Mouse (Mus musculus) kidney, adult 2 months (tissue): ENCODE results near the gene Ppdpf. TPM values are rescaled to one million over a fixed set of nuclear protein-coding genes. Genes with fewer than 3 reads are reported as not detected.
A peak's percentile ranks its signal among the peaks of the same experiment; 100 is the strongest.

Experiments used
- DNase-seq: peaks from one replicate; pipeline ENCODE4 v3.0.0; 2021
- H3K27ac ChIP-seq: fragments of 200-500 bp; 2 replicates; pipeline ENCODE4 v1.5.1; 2012; ENCODE audit warnings: low read depth, low read length, control low read depth, inconsistent platforms; ENCODE audit not compliant: insufficient read depth
- H3K27me3 ChIP-seq: fragments of 200-500 bp; replicated peaks from 2 replicates; pipeline ENCODE4 v1.6.1; 2012; ENCODE audit warnings: mild to moderate bottlenecking, moderate library complexity, low read length, inconsistent platforms; ENCODE audit not compliant: control insufficient read depth, insufficient read depth
- H3K36me3 ChIP-seq: fragments of 200-500 bp; 2 replicates; pipeline ENCODE4 v1.6.1; 2012; ENCODE audit warnings: mild to moderate bottlenecking, moderate library complexity, low read length, inconsistent platforms; ENCODE audit not compliant: control insufficient read depth, insufficient read depth
- H3K4me1 ChIP-seq: fragments of 200-500 bp; 2 replicates; pipeline ENCODE4 v1.6.1; 2011; ENCODE audit warnings: low read length; ENCODE audit not compliant: control insufficient read depth, insufficient read depth
- H3K4me3 ChIP-seq: fragments of 200-500 bp; 2 replicates; pipeline ENCODE4 v1.5.1; 2011; ENCODE audit warnings: mild to moderate bottlenecking, low read depth, low read length, control low read depth; ENCODE audit not compliant: insufficient read depth
- CTCF ChIP-seq: fragments of 200-500 bp; conservative IDR thresholded peaks from 2 replicates; pipeline ENCODE4 v1.5.1; 2011; ENCODE audit warnings: low read depth, mild to moderate bottlenecking, control low read depth, low read length, moderate library complexity, mixed read lengths; ENCODE audit not compliant: insufficient read depth, insufficient read length
- POLR2A ChIP-seq: fragments of 200-500 bp; IDR thresholded peaks from one replicate; pipeline ENCODE4 v1.6.1; 2011; ENCODE audit warnings: low read depth, low read length, control low read depth
- WGBS: fragments of 180-500 bp; shearing (Covaris S2); methylation state at CpG from one replicate; pipeline ENCODE4 v1.1.7; 2018; 5-methylcytosine and 5-hydroxymethylcytosine counted together
- polyA plus RNA-seq: library from polyadenylated mRNA; depleted of rRNA; stranded (reverse); fragments of >200 nt; gene quantifications from 2 replicates; pipeline ENCODE4 v1.2.3, GENCODE M21; 2012; rRNA removed

Gene Ppdpf
- polyA plus RNA-seq, result 162 and 168 TPM in 2 replicates

DNA sequence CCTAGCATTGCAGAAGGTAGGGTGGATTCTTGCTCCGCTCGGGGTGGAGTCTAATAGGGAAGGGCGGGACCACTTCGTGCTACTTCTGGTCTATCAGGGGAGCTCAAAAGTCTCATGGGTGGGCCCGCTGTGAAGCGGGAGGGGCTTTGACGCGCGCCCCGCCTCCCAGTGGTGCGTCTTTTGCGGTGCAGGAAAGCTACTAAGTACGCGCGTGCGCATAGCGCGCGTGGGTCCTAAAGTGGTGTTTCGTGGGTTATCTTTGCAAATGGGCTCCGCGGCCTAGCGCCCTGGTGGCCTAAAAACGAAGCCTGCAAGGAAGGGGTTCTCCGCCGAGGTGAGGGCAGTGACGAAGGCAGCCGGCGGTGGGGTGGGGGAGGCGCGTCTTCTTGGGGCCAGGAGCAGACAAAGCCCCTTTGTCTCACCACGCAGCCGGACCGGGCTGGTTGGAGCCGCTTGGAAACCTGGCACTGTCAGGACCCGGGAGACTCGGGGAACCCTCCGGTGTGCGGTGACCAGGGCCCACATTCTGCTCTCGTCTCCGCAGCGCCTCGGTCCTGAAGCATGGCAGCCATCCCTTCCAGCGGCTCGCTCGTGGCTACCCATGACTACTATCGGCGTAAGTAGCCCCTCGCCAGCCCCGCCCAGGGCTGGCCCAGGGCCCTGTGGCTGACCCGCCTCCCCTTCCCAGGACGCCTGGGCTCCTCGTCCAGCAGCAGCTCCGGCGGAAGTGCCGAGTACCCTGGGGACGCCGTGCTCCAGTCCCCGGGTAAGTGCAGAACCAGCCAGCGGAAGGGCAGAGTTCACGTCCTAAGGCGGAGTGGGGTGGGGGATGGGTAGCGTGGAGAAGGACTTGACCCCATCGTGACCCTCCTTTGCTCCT is at the start of gene Ppdpf:
Ppdpf (plus strand) TSS at position 127 of the 880 bp plus-strand sequence.
- Histone ChIP-seq H3K4me1 (peaks cover 5% of the 10 kb centered on the region; the same call in 1 of the 2 replicates), H3K27ac (peak within 1 kb of the TSS; percentile 96), H3K4me3 (peak within 1 kb of the TSS; percentile 84), H3K27me3 (no peaks in the 10 kb centered on the region), H3K36me3 (no peaks in the 10 kb centered on the region)
- under 1% methylated on average over 64 of the region's 64 CpGs for WGBS
- TF ChIP-seq POLR2A, result peak; percentile 63
- TF ChIP-seq CTCF, result 0 out of 2 replicates have a peak, but pooled peaks have one; percentile 17
- peak; percentile 98 for DNase-seq

- 80% methylated on average over 5 of the region's 5 CpGs for WGBS
These were observed 47.3 kb upstream of the Ppdpf start for GRCm38 (mm10) chr2:181139641-181140193.

GRCm38 (mm10) chr2:181142703-181143135 is 44.3 kb upstream of the Ppdpf start:
- no peak overlapping the region for H3K4me3 ChIP-seq
- no peaks in the 10 kb centered on the region for H3K36me3 ChIP-seq
- no peak for DNase-seq
- no peaks in the 10 kb centered on the region for H3K4me1 ChIP-seq
- H3K27ac ChIP-seq, result no peak overlapping the region
- TF ChIP-seq POLR2A (no peak), CTCF (no peak)
- H3K27me3 ChIP-seq, result no peaks in the 10 kb centered on the region
- WGBS, result 63% methylated on average over 8 of the region's 8 CpGs

More at GRCm38 (mm10) chr2:181139641-181140193, 47.3 kb upstream of the Ppdpf start:
- no peak for TF ChIP-seq POLR2A
- TF ChIP-seq CTCF, result no peak
- Histone ChIP-seq H3K4me3 (no peak overlapping the region), H3K4me1 (no peaks in the 10 kb centered on the region), H3K27me3 (peaks cover 2% of the 10 kb centered on the region), H3K27ac (no peak overlapping the region), H3K36me3 (no peaks in the 10 kb centered on the region)
- no peak for DNase-seq

DNA sequence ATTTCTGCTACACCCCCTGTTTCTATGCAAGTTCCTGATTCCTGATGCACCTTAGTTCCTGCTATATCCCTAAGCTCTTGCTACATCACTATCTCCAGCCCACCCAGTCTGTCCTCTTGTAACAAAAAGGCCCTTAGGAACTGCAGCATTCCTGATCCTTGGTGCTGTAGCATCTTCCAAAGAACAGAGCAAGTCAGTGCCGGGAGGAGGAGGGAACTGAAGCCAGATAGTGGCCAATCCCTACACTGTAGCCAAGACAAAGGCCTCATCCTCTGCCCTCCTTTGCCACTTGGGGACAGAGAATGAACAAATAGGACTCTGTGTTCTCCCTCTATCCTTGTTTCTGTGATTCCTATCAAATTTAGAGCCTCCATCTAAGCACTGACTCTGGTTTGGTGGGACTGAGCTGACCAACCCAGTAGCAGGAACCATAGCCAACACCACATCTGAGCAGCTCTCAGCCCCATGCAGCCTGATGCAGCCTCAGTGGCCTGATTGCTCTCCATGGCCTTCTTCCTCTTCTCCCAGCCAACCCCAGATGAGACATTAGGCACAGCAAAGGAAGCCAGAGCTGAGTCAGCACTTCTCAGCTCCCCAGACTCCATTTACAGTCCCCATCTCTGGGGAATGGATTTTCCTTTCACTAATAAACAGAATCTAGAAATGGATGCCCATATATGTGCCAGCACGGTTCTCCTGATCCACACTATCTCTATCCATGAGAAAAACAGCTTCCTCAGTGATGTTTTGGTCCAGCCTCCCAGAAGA is 43.4 kb upstream of the Ppdpf start:
- Histone ChIP-seq H3K27me3 (no peaks in the 10 kb centered on the region), H3K27ac (no peak overlapping the region), H3K4me1 (peaks cover 3% of the 10 kb centered on the region; the same call in 1 of the 2 replicates), H3K4me3 (no peak overlapping the region), H3K36me3 (no peaks in the 10 kb centered on the region)
- WGBS, result 75% methylated on average over 2 of the region's 2 CpGs
- no peak for DNase-seq
- TF ChIP-seq POLR2A (no peak), CTCF (no peak)

GRCm38 (mm10) chr2:181144675-181145074 is 42.4 kb upstream of the Ppdpf start:
- H3K27me3 ChIP-seq, result no peaks in the 10 kb centered on the region
- TF ChIP-seq POLR2A (no peak), CTCF (no peak)
- H3K4me1 ChIP-seq, result peaks cover 4% of the 10 kb centered on the region; the same call in 1 of the 2 replicates
- no peak overlapping the region for H3K27ac ChIP-seq
- 41% methylated on average over 2 of the region's 2 CpGs for WGBS
- no peak for DNase-seq
- no peaks in the 10 kb centered on the region for H3K36me3 ChIP-seq
- H3K4me3 ChIP-seq, result no peak overlapping the region

- Histone ChIP-seq H3K27me3 (no peaks in the 10 kb centered on the region), H3K27ac (no peak overlapping the region), H3K4me3 (no peak overlapping the region)
These were observed 40.0 kb upstream of the Ppdpf start for GRCm38 (mm10) chr2:181146976-181147545.

More at GRCm38 (mm10) chr2:181146976-181147545, 40.0 kb upstream of the Ppdpf start:
- 61% methylated on average over 4 of the region's 4 CpGs for WGBS
- no peaks in the 10 kb centered on the region for H3K36me3 ChIP-seq
- DNase-seq, result no peak
- no peak for TF ChIP-seq POLR2A
- TF ChIP-seq CTCF, result no peak
- H3K4me1 ChIP-seq, result peaks cover 4% of the 10 kb centered on the region; the same call in 1 of the 2 replicates
